Mouse (Mus musculus) cerebellum, adult 2 months (tissue): ENCODE measurements around the gene Olfr1389.

Experiments used
- CTCF ChIP-seq: fragments of 200-500 bp; IDR thresholded peaks from 2 replicates; pipeline ENCODE4 v1.5.1; 2011; ENCODE audit warnings: low read depth, mild to moderate bottlenecking, control low read depth, low read length, moderate library complexity, borderline replicate concordance; ENCODE audit not compliant: insufficient read depth
- POLR2A ChIP-seq: fragments of 200-500 bp; IDR thresholded peaks from 2 replicates; pipeline ENCODE4 v1.6.1; 2011; ENCODE audit warnings: low read length, control low read depth, borderline replicate concordance; ENCODE audit not compliant: insufficient read depth

DNA sequence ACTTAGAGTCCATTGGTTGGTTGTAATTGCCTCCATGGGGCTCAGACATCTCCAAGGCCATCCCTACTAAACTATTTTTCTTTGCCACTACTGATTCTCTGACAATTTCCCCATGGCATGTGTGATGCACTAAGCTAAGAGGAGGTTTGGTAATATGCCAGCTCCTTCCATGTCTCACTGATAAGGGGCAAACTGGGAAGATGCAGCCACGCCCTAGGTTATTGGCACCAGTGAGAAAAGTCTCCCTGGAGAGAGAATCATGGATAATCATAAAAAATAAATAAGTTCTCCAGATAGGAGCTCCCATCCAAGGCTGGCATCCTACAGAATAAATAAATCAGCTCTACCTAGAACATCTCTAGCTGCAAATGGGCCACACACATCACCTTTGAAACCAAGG, 32.2 kb downstream of the Olfr1389 start, which contains the start of gene Olfr1387:
- no peak for TF ChIP-seq CTCF
- no peak for TF ChIP-seq POLR2A
